Mouse (Mus musculus) myocyte (in vitro differentiated cells): Measurements from ENCODE around the gene Itga4. TPM values are rescaled to one million over a fixed set of nuclear protein-coding genes. Genes with fewer than 3 reads are reported as not detected.

Source experiments
- H3K27me3 ChIP-seq: one replicate; pipeline ENCODE4 v1.6.1; 2011; ENCODE audit not compliant: control insufficient read depth, insufficient read depth, insufficient read length
- H3K36me3 ChIP-seq: one replicate; pipeline ENCODE4 v1.6.1; 2011; ENCODE audit not compliant: control insufficient read depth, insufficient read depth
- H3K4me2 ChIP-seq: one replicate; pipeline ENCODE4 v1.6.1; 2011; ENCODE audit warnings: low read depth, control low read depth
- H3K4me3 ChIP-seq: one replicate; pipeline ENCODE4 v1.5.1; 2011; ENCODE audit warnings: mild to moderate bottlenecking, control low read depth, moderate library complexity
- H3K79me2 ChIP-seq: one replicate; pipeline ENCODE4 v1.6.1; 2011; ENCODE audit not compliant: control insufficient read depth, insufficient read depth
- H3ac ChIP-seq: one replicate; pipeline ENCODE4 v1.6.1; 2011; ENCODE audit not compliant: control insufficient read depth, insufficient read length
- CEBPB ChIP-seq: IDR thresholded peaks from 2 replicates; pipeline ENCODE4 v1.6.1; 2011; ENCODE audit warnings: mild to moderate bottlenecking, moderate library complexity; ENCODE audit not compliant: poor library complexity, insufficient read depth, severe bottlenecking
- E2F4 ChIP-seq: IDR thresholded peaks from one replicate; pipeline ENCODE4 v1.6.1; 2011; ENCODE audit warnings: mild to moderate bottlenecking, control low read depth, moderate library complexity; ENCODE audit not compliant: insufficient read depth
- MAX ChIP-seq: IDR thresholded peaks from one replicate; pipeline ENCODE4 v1.6.1; 2011; ENCODE audit warnings: low read depth, mild to moderate bottlenecking, control low read depth
- MYOD1 ChIP-seq, 3 experiments: IDR thresholded peaks; one replicate each; pipeline ENCODE4 v1.6.1; 2011; ENCODE audit warnings: control low read depth in 2 of 3, low read depth in 2 of 3, mild to moderate bottlenecking in 2 of 3, moderate library complexity in 1 of 3; ENCODE audit not compliant: insufficient read length in 2 of 3, control insufficient read depth in 1 of 3
- MYOG ChIP-seq, 3 experiments: IDR thresholded peaks; one replicate each; pipeline ENCODE4 v1.6.1; 2011; ENCODE audit warnings: control low read depth in 2 of 3, low read depth in 2 of 3, mild to moderate bottlenecking in 2 of 3; ENCODE audit not compliant: insufficient read length in 2 of 3, control insufficient read depth in 1 of 3, insufficient read depth in 1 of 3
- POLR2A ChIP-seq: IDR thresholded peaks from one replicate; pipeline ENCODE4 v1.6.1; 2011; ENCODE audit warnings: low read depth, mild to moderate bottlenecking, control low read depth, moderate library complexity; ENCODE audit not compliant: insufficient read length
- POLR2AphosphoS2 ChIP-seq: IDR thresholded peaks from one replicate; pipeline ENCODE4 v1.6.1; 2011; ENCODE audit warnings: low read depth, control low read depth; ENCODE audit not compliant: insufficient read length
- REST ChIP-seq: IDR thresholded peaks from one replicate; pipeline ENCODE4 v1.6.1; 2011; ENCODE audit warnings: mild to moderate bottlenecking, control low read depth, moderate library complexity; ENCODE audit not compliant: insufficient read depth, insufficient read length
- SRF ChIP-seq: IDR thresholded peaks from one replicate; pipeline ENCODE4 v1.6.1; 2011; ENCODE audit warnings: low read depth; ENCODE audit not compliant: control insufficient read depth, insufficient read length
- TCF12 ChIP-seq: IDR thresholded peaks from one replicate; pipeline ENCODE4 v1.6.1; 2011; ENCODE audit warnings: mild to moderate bottlenecking, control low read depth; ENCODE audit not compliant: poor library complexity, insufficient read depth, severe bottlenecking
- TCF3 ChIP-seq: IDR thresholded peaks from one replicate; pipeline ENCODE4 v1.6.1; 2011; ENCODE audit warnings: low read depth, control low read depth; ENCODE audit not compliant: insufficient read length
- USF1 ChIP-seq: IDR thresholded peaks from one replicate; pipeline ENCODE4 v1.6.1; 2011; ENCODE audit warnings: low read depth, mild to moderate bottlenecking, control low read depth, moderate library complexity
- polyA plus RNA-seq: library from polyadenylated mRNA; unstranded; fragments of >200 nt; fragmentation: generic; extraction: Trizol; gene quantifications from one replicate; pipeline ENCODE4 v1.2.1, GENCODE M21; 2012; ENCODE audit warnings: missing spikeins

The Itga4 gene
- polyA plus RNA-seq, 1 experiment: 2.5 TPM

- Histone ChIP-seq H3K79me2 (no peaks in the 10 kb centered on the region), H3ac (no peak overlapping the region), H3K27me3 (no peaks in the 10 kb centered on the region), H3K36me3 (no peaks in the 10 kb centered on the region), H3K4me3 (no peak overlapping the region), H3K4me2 (peak overlapping the region; percentile 65)
- no peak for TF ChIP-seq POLR2A
- TF ChIP-seq REST: no peak
- no peak for TF ChIP-seq MYOD1 (IDR thresholded peaks at IDR 0.05; ENCODE audit: control insufficient read depth in 1 of 3, insufficient read length in 2 of 3, low read depth in 2 of 3)
- TF ChIP-seq SRF: no peak
- TF ChIP-seq CEBPB: no peak
- no peak for TF ChIP-seq USF1
- TF ChIP-seq MYOG (IDR thresholded peaks at IDR 0.05; ENCODE audit: control insufficient read depth in 1 of 3, insufficient read depth in 1 of 3, insufficient read length in 2 of 3, low read depth in 2 of 3): no peak
- no peak for TF ChIP-seq E2F4
- no peak for TF ChIP-seq TCF3
- no peak for TF ChIP-seq MAX
- TF ChIP-seq TCF12: no peak
- no peak for TF ChIP-seq POLR2AphosphoS2
Measured at GRCm38 (mm10) chr2:79372486-79373200, 117.4 kb downstream of the Itga4 start.

- no peak overlapping the region for H3K4me3 ChIP-seq
- H3K27me3 ChIP-seq: peaks cover 6% of the 10 kb centered on the region
- no peaks in the 10 kb centered on the region for H3K79me2 ChIP-seq
- no peak overlapping the region for H3K4me2 ChIP-seq
- H3ac ChIP-seq: no peak overlapping the region
- H3K36me3 ChIP-seq: no peaks in the 10 kb centered on the region
- TF ChIP-seq MYOD1 (IDR thresholded peaks at IDR 0.05; ENCODE audit: control insufficient read depth in 1 of 3, insufficient read length in 2 of 3, low read depth in 2 of 3) (no peak), POLR2A (no peak), SRF (no peak)
Measured at GRCm38 (mm10) chr2:79378346-79379086, 123.3 kb downstream of the Itga4 start.

GRCm38 (mm10) chr2:79379087-79380041 is 124.1 kb downstream of the Itga4 start:
- H3K36me3 ChIP-seq: no peaks in the 10 kb centered on the region
- H3ac ChIP-seq: no peak overlapping the region
- H3K4me3 ChIP-seq: no peak overlapping the region
- no peak for TF ChIP-seq TCF12
- no peak for TF ChIP-seq CEBPB
- no peak for TF ChIP-seq REST
- no peak for TF ChIP-seq TCF3
- no peak for TF ChIP-seq USF1
- TF ChIP-seq POLR2AphosphoS2: no peak
- no peak for TF ChIP-seq MYOG (IDR thresholded peaks at IDR 0.05; ENCODE audit: control insufficient read depth in 1 of 3, insufficient read depth in 1 of 3, insufficient read length in 2 of 3, low read depth in 2 of 3)
- TF ChIP-seq MYOD1 (IDR thresholded peaks at IDR 0.05; ENCODE audit: control insufficient read depth in 1 of 3, insufficient read length in 2 of 3, low read depth in 2 of 3): no peak
- no peak for TF ChIP-seq E2F4
- no peak for TF ChIP-seq SRF
- no peak for TF ChIP-seq MAX
- no peak for TF ChIP-seq POLR2A
- H3K4me2 ChIP-seq: no peak overlapping the region
- H3K79me2 ChIP-seq: no peaks in the 10 kb centered on the region
- peaks cover 6% of the 10 kb centered on the region for H3K27me3 ChIP-seq

Other genes starting within 250 kb of the Itga4 start
- not detected for gene Neurod1, start 201.3 kb downstream of the Itga4 start, polyA plus RNA-seq
- gene Cerkl, start 201.4 kb downstream of the Itga4 start, polyA plus RNA-seq: not detected